Mouse (Mus musculus): ENCODE data around the gene Baiap2l1.
A peak's percentile ranks its signal among the peaks of the same experiment; 100 is the strongest.
"Not testable (repeated sequence)": the region's sequence is repeated elsewhere in the genome, so short reads cannot be mapped to it uniquely, and the experiment has no call there.

The Baiap2l1 gene

GRCm38 (mm10) chr5:144351185-144351584, 6.7 kb downstream of the Baiap2l1 start:
- DNase-seq (ENCODE audit: low read depth, low spot score): no peak

GRCm38 (mm10) chr5:144344592-144344991, 13.3 kb downstream of the Baiap2l1 start:
- peak; percentile 8 for DNase-seq (ENCODE audit: low read depth, low spot score)

GRCm38 (mm10) chr5:144341085-144341484, 16.8 kb downstream of the Baiap2l1 start:
- no peak for DNase-seq (ENCODE audit: low read depth, low spot score)

- no peak for DNase-seq (ENCODE audit: low read depth, low spot score)
Observed at GRCm38 (mm10) chr5:144338787-144339186, 19.1 kb downstream of the Baiap2l1 start.

GRCm38 (mm10) chr5:144335357-144335756, 22.6 kb downstream of the Baiap2l1 start:
- DNase-seq (ENCODE audit: low read depth, low spot score): not testable (repeated sequence)

- DNase-seq (ENCODE audit: low read depth, low spot score): no peak
Observed at GRCm38 (mm10) chr5:144334010-144334409, 23.9 kb downstream of the Baiap2l1 start.

GRCm38 (mm10) chr5:144322717-144323116, 35.2 kb downstream of the Baiap2l1 start:
- no peak for DNase-seq (ENCODE audit: low read depth, low spot score)

- DNase-seq (ENCODE audit: low read depth, low spot score): no peak
Observed at GRCm38 (mm10) chr5:144321681-144322080, 36.2 kb downstream of the Baiap2l1 start.

GRCm38 (mm10) chr5:144318286-144318685, 39.6 kb downstream of the Baiap2l1 start:
- no peak for DNase-seq (ENCODE audit: low read depth, low spot score)

- DNase-seq (ENCODE audit: low read depth, low spot score): no peak
Observed at GRCm38 (mm10) chr5:144317426-144317825, 40.5 kb downstream of the Baiap2l1 start.

GRCm38 (mm10) chr5:144316442-144316841, 41.5 kb downstream of the Baiap2l1 start:
- DNase-seq (ENCODE audit: low read depth, low spot score): no peak

- no peak for DNase-seq (ENCODE audit: low read depth, low spot score)
Observed at GRCm38 (mm10) chr5:144314731-144315494, 43.0 kb downstream of the Baiap2l1 start.

- no peak for DNase-seq (ENCODE audit: low read depth, low spot score)
Observed at GRCm38 (mm10) chr5:144313335-144313734, 44.6 kb downstream of the Baiap2l1 start.

- DNase-seq (ENCODE audit: low read depth, low spot score): no peak
Observed at GRCm38 (mm10) chr5:144312183-144312582, 45.7 kb downstream of the Baiap2l1 start.

- no peak for DNase-seq (ENCODE audit: low read depth, low spot score)
Observed at GRCm38 (mm10) chr5:144308929-144309328, 49.0 kb downstream of the Baiap2l1 start.

GRCm38 (mm10) chr5:144303071-144303470, 54.8 kb downstream of the Baiap2l1 start:
- no peak for DNase-seq (ENCODE audit: low read depth, low spot score)

GRCm38 (mm10) chr5:144296090-144296604, 61.8 kb downstream of the Baiap2l1 start:
- no peak for DNase-seq (ENCODE audit: low read depth, low spot score)

- DNase-seq (ENCODE audit: low read depth, low spot score): no peak
Observed at GRCm38 (mm10) chr5:144295357-144295756, 62.6 kb downstream of the Baiap2l1 start.

GRCm38 (mm10) chr5:144294908-144295307, 63.0 kb downstream of the Baiap2l1 start:
- peak; percentile 51 for DNase-seq (ENCODE audit: low read depth, low spot score)

GRCm38 (mm10) chr5:144289769-144290440, 68.0 kb downstream of the Baiap2l1 start:
- no peak for DNase-seq (ENCODE audit: low read depth, low spot score)

- DNase-seq (ENCODE audit: low read depth, low spot score): no peak
Observed at GRCm38 (mm10) chr5:144288391-144288790, 69.5 kb downstream of the Baiap2l1 start.

GRCm38 (mm10) chr5:144287267-144287820, 70.6 kb downstream of the Baiap2l1 start:
- no peak for DNase-seq (ENCODE audit: low read depth, low spot score)
